Mouse (Mus musculus): ENCODE measurements at regions not wholly inside any gene's neighbourhood (a gene's known extent, or its start where the extent isn't known, plus 50 kb on each side); places are given as distances from the start of the nearest gene placed in this dataset.

DNA sequence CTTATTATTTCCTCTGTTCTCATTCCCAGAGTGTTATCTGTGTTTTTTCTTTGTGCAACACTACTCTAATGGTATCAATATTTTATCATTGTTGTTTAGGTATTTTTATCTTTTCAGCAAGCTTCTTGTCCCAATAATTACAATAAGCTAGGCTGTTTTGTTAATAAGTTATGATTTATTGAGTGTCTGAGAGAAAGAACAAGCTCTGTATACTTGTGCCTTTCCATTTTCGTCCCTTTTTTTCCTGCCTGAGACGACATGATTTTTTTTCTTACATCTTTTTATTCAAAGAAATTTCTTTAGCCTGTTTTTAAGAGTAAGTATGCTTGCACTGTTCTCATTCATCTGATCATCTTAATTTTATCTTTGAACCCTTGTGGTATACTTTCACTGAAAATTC lies 904.1 kb downstream of the A830018L16Rik start:
- DNase-seq (ENCODE audit: low spot score): no peak

DNA sequence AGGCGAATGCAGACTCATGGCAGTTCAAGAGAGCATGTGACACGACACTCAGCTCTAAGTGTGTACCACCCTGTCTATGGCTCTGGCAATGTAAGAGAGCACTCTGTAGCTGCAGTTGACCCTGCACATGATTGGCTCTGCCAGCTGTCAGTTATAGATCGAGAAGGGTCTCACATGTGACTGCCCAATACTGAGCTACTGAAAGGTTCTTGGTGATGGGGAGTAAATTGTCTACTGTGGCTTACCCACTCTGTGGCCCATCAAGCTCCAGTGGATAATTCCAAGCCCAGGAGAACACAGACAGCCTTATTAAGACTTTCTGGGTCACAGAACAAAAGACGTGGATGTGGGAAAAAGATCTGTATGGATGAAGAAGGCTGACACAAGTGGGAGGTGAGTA lies 920.3 kb downstream of the A830018L16Rik start:
- DNase-seq (ENCODE audit: low spot score): no peak

DNA sequence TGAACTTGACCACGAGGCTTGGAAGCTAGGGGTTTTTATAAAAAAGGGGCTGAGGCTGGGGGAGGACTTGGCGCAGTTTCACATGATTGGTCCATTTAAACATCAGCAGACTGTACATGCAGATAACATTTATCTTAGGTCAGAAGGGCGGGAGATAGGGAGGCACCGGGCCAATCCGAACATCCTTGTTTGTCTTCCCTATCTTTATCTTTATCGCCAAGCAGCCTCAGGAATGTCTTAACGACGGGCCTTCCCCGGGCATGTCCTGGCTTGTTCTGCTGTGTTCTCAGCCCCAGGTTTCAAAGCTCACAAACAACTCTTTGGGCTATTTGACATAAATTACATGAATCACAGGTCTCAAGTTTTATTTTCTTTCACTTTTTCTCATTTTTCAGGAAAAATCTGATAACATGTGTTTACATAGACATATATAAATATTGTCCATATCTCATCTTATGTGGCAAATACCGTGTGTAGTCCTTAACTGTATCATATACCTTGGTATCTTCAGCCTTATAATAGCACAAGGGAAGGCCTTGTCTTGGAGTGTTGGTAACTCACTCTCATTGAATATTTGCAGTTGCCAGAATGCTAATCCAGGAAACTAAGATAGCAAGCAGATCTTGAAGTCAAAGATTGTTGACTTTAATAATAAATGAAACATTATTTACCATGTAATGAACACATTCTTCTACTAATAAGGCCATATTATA lies 931.0 kb downstream of the A830018L16Rik start:
- no peak for DNase-seq (ENCODE audit: low spot score)

DNA sequence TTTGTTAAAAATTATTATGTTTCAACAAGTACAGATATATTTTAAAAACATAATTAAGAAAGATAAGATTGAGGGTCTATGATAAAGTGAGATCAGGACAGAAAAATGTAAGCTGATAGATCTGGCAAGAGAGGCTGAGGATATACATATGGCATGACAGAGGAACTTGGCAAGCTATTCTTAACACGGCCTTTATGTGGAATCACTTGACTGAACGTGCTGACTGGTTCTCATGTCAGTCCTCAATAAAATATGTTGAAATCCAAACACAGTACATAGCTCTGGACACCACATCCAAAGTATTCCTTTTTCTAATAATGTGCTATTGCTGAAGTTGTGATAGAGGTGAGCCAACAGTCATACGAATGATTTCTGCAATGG lies 931.5 kb downstream of the A830018L16Rik start:
- no peak for DNase-seq (ENCODE audit: low spot score)

DNA sequence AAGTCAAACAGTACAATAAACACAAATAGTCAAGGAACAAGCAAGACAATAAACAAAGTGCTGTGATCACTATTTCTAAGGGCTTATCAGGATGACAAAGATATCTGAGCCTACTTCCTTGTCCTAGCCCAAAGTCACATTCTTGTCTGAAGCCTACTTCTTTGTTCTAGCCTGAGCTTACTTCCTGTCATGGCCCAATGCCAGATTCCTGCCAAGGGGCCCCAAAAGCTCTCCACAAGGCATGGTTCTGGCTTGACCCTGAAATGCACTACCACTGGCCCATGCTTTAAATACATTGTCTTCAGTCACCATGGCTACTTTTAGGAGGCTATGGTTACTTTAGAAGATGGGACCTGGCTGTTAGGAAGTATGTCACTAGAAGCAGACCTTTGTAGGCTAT lies 940.6 kb downstream of the A830018L16Rik start:
- DNase-seq (ENCODE audit: low spot score): no peak

DNA sequence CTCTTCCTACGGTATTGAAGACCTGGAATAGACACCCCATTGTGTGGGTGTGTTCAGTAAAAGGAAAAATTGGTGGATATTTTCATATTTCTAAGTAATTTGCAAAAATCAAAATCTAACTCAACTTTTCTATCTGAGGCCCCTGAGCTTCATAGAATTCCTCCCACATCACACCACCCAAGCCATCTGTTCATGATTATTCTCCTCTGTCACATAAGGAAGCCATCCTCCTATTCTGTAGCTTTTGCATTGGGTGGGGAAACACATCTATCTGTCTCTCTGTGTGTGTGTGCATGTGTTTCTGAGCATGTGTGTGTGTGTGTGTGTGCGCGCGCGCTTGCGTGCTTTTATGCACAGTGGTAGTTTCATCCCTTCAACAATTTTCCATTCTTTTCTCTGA lies 954.0 kb downstream of the A830018L16Rik start:
- no peak for DNase-seq (ENCODE audit: low spot score)

DNA sequence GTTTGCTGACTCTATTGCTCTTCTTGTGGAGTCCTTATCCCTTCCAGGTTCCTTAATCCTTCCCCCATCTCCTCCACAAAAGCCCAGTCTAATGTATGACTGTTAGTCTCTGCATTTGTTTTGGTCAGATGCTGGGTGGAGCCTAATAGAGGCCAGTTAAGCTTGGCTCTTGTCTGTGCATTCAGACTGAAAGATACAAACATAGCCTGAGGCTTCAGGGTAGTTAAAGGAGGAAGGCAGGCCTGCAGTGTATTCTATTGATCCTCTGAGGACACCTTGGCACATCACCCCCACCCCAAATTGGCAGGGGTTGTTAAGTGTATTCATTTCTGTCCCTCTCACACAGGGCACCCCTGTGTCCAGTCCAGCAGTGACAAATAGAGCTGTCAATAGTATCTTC lies 959.1 kb downstream of the A830018L16Rik start:
- DNase-seq (ENCODE audit: low spot score): no peak

DNA sequence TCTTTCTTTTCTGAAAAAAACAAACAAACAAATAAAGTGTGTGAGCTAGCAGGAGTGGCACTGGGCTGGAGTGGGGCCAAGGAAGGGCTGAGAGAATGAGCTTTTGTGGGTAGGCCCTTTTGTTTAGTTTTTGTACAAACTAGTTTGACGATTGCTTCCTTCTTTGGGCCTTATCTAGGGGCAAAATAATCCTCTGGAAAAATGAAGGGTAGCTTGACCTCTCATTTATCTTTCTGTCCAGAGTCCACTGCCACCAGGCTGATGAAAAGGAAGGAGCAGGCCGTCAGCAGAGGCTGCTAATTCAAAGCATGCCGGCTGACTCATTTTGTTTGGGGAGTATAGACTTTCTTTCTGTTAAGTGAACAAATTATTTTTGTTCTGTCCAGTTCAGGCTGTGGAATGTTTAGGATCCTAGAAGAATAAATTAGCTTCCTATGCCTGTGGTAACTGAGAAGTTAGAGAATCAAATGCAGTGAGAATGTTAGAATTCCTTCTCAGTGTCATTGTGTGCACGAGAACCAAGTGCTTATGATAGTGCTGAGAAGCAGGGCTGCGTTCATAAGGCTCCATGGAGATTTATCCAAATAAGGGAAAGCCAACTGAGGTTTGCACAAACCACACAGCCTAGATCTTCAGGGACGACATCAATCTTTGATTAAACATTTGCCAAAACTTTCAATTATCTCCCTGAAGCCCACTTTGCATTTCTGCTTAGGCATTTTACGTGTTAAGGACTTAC lies 984.4 kb downstream of the A830018L16Rik start:
- peak; percentile 81 for DNase-seq (ENCODE audit: low spot score)

DNA sequence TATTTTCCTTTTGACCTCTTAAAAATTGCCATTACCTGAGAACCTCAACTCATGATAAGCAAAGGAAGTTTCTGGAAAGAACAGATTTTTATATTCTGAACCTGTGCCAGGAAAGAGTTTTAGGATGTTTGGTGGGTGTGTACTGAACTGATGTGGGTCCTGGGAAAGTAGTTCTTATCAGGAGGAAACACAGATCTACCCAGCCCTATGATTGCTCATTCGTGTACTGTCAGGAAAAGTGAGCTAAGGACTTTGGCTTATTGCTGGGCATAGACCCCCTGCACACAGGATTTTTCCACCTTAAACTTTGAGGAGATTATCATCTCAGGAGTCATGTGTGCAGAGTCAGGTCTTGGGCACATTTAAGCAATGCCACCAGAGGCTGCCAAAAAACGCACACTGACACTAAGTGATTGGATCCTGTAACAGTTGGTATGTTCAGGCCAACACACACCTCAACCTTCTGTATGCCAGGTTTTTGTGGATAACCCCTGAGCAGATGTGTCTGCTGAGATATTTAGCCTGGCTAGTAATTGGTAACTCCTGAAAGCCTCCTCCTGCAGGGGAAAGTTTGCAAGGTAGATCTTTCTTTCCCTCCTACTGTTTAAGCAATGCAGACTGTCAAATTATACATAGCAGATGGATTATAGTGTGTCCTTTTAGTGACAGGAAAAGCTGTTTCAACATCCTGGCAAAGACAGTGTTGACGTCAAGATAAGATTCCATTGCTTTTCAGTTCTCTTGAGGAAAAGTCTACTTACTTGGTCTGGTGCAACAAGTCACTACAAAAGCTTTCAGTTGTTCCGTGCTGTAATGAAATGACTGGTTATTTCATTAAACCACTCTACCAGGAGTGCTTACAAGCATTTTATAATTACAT lies 991.7 kb downstream of the A830018L16Rik start:
- DNase-seq (ENCODE audit: low spot score): no peak

DNA sequence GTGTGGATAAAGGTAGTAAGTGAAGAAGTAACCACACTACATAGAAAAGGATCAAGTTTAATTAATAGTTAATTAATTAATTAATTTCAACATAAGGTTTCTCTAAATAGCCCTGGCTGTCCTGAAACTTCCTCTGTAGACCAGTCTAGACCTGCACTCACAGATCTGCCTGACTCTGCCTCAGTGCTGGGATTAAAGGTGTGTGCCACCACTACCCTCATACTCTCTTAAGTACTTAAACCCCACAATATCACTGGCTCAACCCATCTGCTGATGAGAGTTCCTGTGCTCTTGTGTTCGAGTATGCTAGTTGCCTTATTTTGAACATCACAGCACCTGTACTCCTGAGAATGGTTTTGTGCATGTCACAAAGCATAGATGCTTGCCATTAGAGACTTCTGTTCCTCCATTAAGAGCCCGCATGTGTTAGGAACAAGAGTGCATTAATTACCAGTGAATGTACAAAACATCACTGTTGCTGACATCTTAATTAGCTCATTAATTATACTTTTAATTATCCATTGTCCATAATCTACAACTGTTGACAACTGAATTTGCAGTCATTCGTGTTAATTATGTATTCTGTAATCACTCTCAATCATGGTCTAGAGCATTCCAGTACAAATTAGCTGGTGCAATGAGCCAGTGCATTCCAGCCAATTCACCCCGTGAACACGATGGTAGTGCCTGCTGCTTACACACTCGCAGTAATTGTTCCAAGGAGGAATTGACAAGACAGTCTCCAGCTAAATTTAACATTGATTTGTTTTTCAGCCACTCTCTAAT lies 996.0 kb downstream of the A830018L16Rik start:
- DNase-seq (ENCODE audit: low spot score): no peak

DNA sequence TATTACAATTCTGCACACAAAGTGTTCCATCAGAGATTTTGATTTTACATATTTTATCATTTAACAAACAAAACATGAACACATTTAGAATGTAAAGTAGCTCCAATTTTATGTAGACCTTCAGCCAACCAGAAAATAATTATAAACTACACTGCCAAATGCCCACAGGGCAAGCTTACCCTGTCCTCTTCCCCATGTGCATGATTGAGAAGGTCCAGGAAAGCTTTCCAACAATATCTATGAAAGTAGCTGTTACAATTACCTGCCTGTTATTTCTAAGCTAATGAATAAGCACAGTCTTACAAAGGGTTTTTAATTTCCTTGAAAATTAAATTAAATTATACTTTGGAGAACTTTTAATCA lies 996.6 kb downstream of the A830018L16Rik start:
- DNase-seq (ENCODE audit: low spot score): no peak

DNA sequence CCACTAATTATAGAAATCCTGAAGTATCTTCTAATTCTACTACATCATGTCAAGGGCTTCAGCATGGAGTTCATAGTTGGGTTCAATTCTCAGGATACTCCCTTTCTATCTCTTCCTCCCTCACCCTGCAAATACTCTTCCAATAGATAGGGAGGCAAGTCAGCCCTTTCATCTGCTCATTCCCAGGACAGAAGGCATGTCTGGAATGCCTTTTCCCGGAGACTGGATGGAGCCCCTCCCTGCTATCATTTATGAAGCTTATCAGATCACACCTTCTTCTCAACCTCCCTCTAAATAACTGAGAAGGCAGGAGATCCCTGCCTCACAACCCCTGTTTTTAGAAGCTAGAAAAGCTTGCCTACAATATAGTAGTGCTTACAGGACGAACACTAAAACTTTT lies 1010.6 kb downstream of the A830018L16Rik start:
- DNase-seq (ENCODE audit: low spot score): no peak

DNA sequence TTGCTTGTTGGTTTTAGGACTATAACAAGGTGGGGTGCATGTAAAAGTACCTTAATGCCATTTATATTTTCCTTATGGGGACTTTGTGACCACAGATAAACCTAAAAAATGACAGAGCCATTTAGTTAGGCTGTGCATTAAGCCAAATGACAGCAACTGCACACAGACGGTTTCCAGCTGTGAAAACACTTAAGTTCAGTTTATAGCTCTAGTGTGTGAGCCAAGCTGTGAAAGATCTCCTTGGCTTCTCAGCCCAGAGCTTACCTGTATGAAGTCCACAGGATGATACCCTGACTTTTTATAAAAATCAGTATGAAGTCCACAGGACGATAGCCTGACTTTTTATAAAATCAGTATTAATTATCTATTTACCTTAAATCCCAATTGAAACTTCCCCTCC lies 1024.0 kb downstream of the A830018L16Rik start:
- DNase-seq (ENCODE audit: low spot score): peak; percentile 61

DNA sequence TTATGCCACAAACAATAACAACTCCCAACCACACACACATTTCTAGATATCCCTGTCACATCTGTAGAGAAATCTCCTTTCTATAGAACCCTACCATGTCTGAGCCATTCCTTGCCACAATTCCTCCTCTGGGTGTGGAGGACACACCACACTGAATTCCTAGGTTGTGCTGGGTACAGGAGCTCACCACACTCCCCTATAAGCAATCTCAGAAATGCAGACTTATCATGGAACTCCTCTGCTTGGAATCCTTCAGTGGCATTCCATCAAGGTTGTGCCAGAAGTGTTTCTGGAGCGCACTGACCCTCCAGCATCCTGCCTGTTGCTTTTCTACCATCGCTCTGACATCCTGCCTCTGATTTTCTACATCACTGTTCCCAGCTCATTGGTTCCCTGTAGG lies 1052.3 kb downstream of the A830018L16Rik start:
- no peak for DNase-seq (ENCODE audit: low spot score)

DNA sequence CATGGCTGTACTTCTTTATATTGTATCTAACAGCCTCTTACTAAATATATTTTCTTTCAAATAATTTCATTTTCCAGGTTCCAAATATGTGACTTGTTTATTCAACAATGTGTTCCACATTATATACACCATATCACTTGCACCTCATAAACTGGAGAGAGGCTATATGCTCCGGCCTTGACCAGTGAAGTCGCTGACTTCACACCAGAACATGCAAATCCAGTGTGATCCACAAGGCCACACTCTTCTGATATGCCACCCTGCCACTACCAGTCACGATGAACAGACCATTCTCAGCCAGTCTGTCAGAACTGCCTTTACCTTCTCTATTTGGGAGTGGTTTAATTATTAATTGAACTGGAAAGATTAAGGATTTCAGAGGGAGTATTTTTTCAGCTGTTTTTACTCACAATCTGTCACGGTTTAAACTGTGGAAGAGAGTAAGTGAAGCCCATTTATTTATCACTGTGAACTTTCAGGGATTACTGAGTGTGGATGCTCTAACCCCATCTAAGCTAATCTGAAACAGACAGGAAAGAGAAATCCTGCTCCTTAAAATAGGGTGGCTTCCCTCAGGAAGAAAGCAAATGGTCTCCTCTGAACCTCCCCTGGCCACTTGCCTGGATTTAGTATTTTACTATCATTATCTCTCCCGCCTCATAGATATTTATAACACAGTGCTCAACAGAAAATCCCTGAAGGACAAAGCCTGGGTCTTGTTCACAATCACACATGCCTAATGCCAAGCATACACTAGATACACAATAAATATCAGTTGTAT lies 1065.3 kb downstream of the A830018L16Rik start:
- DNase-seq (ENCODE audit: low spot score): no peak

DNA sequence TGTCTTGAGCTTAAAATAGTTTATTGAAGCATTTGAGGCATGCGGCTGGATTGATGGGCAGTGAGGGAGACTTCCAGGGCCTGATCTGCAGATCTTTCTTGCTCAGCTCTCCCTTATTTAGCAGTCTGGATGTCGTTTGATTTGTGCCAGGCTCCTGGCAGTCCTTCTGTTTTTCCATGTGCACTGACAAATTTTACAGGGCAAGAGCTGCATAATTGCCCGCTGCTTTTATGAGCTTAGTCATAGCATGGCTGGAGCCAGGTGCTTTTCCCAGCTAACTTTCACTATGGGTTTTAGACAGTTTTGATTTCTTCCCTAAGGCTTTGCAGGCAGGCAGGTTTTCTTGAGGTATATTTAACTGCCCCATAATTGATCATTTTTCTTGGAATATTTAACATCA lies 1086.5 kb downstream of the A830018L16Rik start:
- DNase-seq (ENCODE audit: low spot score): no peak

DNA sequence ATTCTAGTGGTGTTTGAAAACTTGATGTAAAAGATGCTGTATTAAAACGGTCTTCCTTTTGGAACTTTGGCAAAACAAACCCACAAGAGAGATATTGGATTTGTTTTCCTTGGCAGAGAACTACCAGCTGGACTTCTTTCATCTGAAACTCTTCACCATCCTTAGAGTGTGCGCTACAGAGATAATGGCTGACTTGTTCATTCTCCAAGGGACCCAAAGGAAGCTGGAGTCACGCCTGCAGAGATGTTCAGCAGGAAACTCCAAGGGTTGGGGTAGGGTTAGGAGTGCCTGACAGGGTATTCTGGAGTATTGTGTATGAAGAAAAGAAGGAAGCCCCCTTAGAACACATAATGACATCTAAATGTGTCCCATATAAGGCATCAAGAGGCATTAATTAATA lies 1094.1 kb downstream of the A830018L16Rik start:
- no peak for DNase-seq (ENCODE audit: low spot score)

DNA sequence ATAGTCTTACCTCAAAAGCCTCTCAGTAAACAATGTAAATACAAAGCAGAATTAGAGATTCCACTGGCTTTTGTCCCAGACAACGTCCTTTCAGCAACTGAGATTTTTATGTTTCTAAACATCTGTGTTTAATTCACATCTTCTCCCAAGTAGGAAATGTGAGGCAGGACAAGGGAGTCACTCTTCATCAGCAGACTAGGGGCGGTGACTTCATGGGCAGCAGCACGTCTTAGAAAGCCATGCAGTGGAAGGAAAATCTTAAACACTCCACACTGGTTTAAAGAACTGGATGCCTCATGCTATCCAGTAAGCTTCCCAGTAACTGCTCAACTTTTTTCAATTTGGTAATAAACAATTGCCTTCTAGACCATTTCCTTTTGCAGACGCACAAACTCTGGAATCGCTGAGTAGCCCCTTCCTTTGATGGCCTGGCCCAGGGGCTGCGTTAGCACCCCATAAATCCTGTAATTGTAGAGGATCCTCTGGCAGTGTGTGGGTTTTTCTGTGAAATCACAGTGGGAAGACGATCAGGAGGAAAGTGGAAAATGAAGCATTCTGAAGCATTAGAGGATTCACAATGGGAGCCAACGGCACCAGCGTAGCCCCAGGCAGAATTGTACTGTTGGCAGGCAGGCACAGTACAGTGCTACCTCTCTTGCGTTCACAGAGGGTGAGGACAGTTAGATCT lies 1096.4 kb downstream of the A830018L16Rik start:
- DNase-seq (ENCODE audit: low spot score): no peak

DNA sequence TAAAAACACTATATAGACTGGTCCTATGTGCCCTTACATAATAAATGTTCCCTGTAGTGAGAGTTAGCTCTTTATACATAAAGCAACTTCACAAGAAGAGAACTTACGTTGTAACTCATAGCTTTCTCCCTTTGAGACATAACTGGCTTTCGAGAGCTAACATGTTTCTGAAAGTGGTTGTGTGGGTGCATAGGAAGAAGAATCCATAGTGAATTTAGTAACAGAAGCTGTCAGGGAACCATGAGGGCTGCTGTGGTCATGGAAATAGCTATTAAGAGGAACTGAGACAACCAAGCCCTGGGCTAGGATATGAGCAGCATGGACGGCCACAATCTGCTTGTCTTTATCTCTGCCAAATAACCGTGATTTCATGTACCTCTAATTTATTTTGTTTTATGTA lies 1105.7 kb downstream of the A830018L16Rik start:
- no peak for DNase-seq (ENCODE audit: low spot score)

DNA sequence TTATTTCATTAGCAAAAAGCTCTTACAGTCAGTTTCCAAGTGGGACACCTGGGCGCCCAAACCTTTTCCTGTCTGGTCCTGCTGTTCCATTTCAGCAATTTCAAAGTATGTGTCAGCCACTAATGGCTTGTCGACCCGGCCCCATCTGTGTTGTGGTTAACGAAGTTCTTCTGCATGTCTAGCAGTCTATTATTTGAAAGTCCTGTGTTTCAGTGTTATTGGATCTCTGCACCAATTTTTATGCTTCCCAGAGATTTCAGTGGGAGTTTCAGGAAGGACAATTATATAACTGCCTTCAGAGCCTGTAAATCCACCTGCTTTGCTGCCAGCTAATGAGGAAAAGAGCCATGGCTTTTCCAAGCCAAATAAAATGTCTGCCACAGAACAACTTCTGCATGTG lies 1142.0 kb downstream of the A830018L16Rik start:
- no peak for DNase-seq (ENCODE audit: low spot score)
